Mouse (Mus musculus): ENCODE results near the gene Slc26a3. TPM values are rescaled to one million over a fixed set of nuclear protein-coding genes. Genes with fewer than 3 reads are reported as not detected.

Slc26a3 gene
- 0.01 and 0.02 TPM in 2 replicates for polyA plus RNA-seq (2012; rRNA removed)
- 0.18 TPM in 1 of 2 replicates, not detected in the other for polyA plus RNA-seq (2014; fragmentation: Nextera tagmentation; extraction: Ambion mirVana)

GRCm38 (mm10) chr12:31390571-31390970 lies at the start of gene Slc26a3:
Gene Slc26a3 (plus strand): TSS chr12:31390871.
- WGBS (ENCODE audit: insufficient replicate concordance): 64% methylated on average over 3 of the region's 3 CpGs
- no peak within 1 kb of the TSS for H3K27ac ChIP-seq
- H3K4me3 ChIP-seq (ENCODE audit: insufficient read depth in 1 of 2, low read depth in 2 of 2, low read length in 2 of 2): no peak within 1 kb of the TSS
- ATAC-seq (ENCODE audit: insufficient read depth) (no peak), DNase-seq (ENCODE audit: low read depth in 3 of 3, low spot score in 3 of 3) (no peak)
- H3K9ac ChIP-seq (replicated peaks): no peak within 1 kb of the TSS
- no peaks in the 10 kb centered on the region for H3K36me3 ChIP-seq (replicated peaks; ENCODE audit: control insufficient read depth, insufficient read depth, low read depth)
- H3K9me3 ChIP-seq (ENCODE audit: control insufficient read depth, low read length): no peaks in the 10 kb centered on the region
- TF ChIP-seq EP300 (IDR thresholded peaks at IDR 0.05; ENCODE audit: low read depth): no peak
- no peak for TF ChIP-seq CTCF (IDR thresholded peaks at IDR 0.05; ENCODE audit: low read depth)
- H3K4me2 ChIP-seq (ENCODE audit: low read depth): no peak within 1 kb of the TSS
- H3K4me1 ChIP-seq (replicated peaks; ENCODE audit: control insufficient read depth in 2 of 2, insufficient read depth in 2 of 2, low read length in 1 of 2): no peaks in the 10 kb centered on the region
- H3K27me3 ChIP-seq (ENCODE audit: control insufficient read depth, insufficient read depth, low read length): no peaks in the 10 kb centered on the region

DNA sequence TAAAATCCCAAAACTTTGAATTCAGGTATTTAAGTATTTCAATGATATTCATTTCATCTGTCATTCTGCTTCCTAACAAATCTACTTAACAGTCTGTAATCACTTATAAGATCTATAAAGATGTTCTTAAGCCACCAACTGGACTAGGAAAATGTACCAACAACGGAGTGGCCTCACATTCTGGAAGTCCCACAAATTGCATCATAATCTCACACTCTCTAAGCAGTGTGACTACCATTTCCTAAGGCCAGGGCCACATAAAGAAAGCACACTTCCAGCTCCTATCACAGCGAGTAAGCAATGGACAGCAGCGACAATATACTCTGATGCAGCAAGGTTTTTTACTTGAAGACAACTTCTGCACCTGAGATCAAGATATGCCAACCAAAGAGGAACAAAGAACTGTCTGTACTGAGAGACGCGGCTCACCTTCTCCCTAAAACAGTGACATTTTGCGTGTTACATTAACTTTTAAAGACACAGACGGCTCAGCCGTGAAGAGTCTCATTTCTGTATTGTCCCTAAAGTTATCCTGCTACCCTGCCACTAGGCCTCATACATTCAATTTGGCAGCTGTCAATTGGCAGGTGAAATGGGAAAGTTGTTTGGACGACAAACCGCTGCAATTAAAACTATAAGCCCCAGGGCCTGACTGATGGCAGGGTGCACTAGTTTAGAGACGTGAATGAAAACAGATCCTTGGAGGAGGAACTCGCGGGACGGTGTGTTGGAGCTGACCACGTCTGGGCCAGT lies 40.3 kb upstream of the Slc26a3 start:
- no peak for ATAC-seq (ENCODE audit: insufficient read depth)
- no peaks in the 10 kb centered on the region for H3K27me3 ChIP-seq (ENCODE audit: control insufficient read depth, insufficient read depth, low read length)
- peaks cover 0 to 4% of the 10 kb centered on the region in 2 experiments for H3K4me1 ChIP-seq (replicated peaks; ENCODE audit: control insufficient read depth in 2 of 2, insufficient read depth in 2 of 2, low read length in 1 of 2)
- H3K9me3 ChIP-seq (ENCODE audit: control insufficient read depth, low read length): no peaks in the 10 kb centered on the region
- peak overlapping the region; percentile 59 for H3K27ac ChIP-seq
- DNase-seq (ENCODE audit: low read depth in 3 of 3, low spot score in 3 of 3): peak in 1 of 3 experiments; percentile 7
- H3K4me3 ChIP-seq (ENCODE audit: insufficient read depth in 1 of 2, low read depth in 2 of 2, low read length in 2 of 2): peak overlapping the region; percentile 82 to 97
- TF ChIP-seq EP300 (IDR thresholded peaks at IDR 0.05; ENCODE audit: low read depth) (no peak), CTCF (IDR thresholded peaks at IDR 0.05; ENCODE audit: low read depth) (no peak)
- peak overlapping the region; percentile 96 for H3K9ac ChIP-seq (replicated peaks)
- H3K36me3 ChIP-seq (replicated peaks; ENCODE audit: control insufficient read depth, insufficient read depth, low read depth): peaks cover 6% of the 10 kb centered on the region
- WGBS (ENCODE audit: insufficient replicate concordance): 19% methylated on average over 15 of the region's 15 CpGs
- peak overlapping the region; percentile 78 for H3K4me2 ChIP-seq (ENCODE audit: low read depth)

- ATAC-seq (ENCODE audit: insufficient read depth) (peak; percentile 98), DNase-seq (ENCODE audit: low read depth in 3 of 3, low spot score in 3 of 3) (peak; percentile 90 to 92 (median 91))
- Histone ChIP-seq H3K4me2 (ENCODE audit: low read depth) (peak within 1 kb of the TSS; percentile 78), H3K9ac (replicated peaks) (peak within 1 kb of the TSS; percentile 96), H3K27me3 (ENCODE audit: control insufficient read depth, insufficient read depth, low read length) (no peaks in the 10 kb centered on the region), H3K4me3 (ENCODE audit: insufficient read depth in 1 of 2, low read depth in 2 of 2, low read length in 2 of 2) (peak within 1 kb of the TSS; percentile 82 to 97), H3K4me1 (replicated peaks; ENCODE audit: control insufficient read depth in 2 of 2, insufficient read depth in 2 of 2, low read length in 1 of 2) (peaks cover 0 to 4% of the 10 kb centered on the region in 2 experiments), H3K9me3 (ENCODE audit: control insufficient read depth, low read length) (no peaks in the 10 kb centered on the region), H3K36me3 (replicated peaks; ENCODE audit: control insufficient read depth, insufficient read depth, low read depth) (peaks cover 6% of the 10 kb centered on the region), H3K27ac (peak within 1 kb of the TSS; percentile 59)
- WGBS (ENCODE audit: insufficient replicate concordance): 4% methylated on average over 66 of the region's 66 CpGs
- TF ChIP-seq EP300 (IDR thresholded peaks at IDR 0.05; ENCODE audit: low read depth): no peak
- TF ChIP-seq CTCF (IDR thresholded peaks at IDR 0.05; ENCODE audit: low read depth): no peak
These were observed 39.4 kb upstream of the Slc26a3 start, which contains the start of gene Dld for GRCm38 (mm10) chr12:31350944-31351928. Gene Dld (minus strand): TSS chr12:31351453.

- H3K9ac ChIP-seq (replicated peaks): no peak overlapping the region
- H3K4me2 ChIP-seq (ENCODE audit: low read depth): no peak overlapping the region
- no peak for DNase-seq (ENCODE audit: low read depth in 3 of 3, low spot score in 3 of 3)
- no peak overlapping the region for H3K27ac ChIP-seq
- 44% methylated on average over 3 of the region's 3 CpGs for WGBS (ENCODE audit: insufficient replicate concordance)
- no peak overlapping the region for H3K4me3 ChIP-seq (ENCODE audit: insufficient read depth in 1 of 2, low read depth in 2 of 2, low read length in 2 of 2)
- no peaks in the 10 kb centered on the region for H3K9me3 ChIP-seq (ENCODE audit: control insufficient read depth, low read length)
- H3K36me3 ChIP-seq (replicated peaks; ENCODE audit: control insufficient read depth, insufficient read depth, low read depth): no peaks in the 10 kb centered on the region
- H3K4me1 ChIP-seq (replicated peaks; ENCODE audit: control insufficient read depth in 2 of 2, insufficient read depth in 2 of 2, low read length in 1 of 2): no peaks in the 10 kb centered on the region
- ATAC-seq (ENCODE audit: insufficient read depth): no peak
- H3K27me3 ChIP-seq (ENCODE audit: control insufficient read depth, insufficient read depth, low read length): no peaks in the 10 kb centered on the region
- TF ChIP-seq EP300 (IDR thresholded peaks at IDR 0.05; ENCODE audit: low read depth): no peak
- no peak for TF ChIP-seq CTCF (IDR thresholded peaks at IDR 0.05; ENCODE audit: low read depth)
These were observed 24.2 kb upstream of the Slc26a3 start for GRCm38 (mm10) chr12:31366428-31366827.
